Mouse (Mus musculus) granulocyte monocyte progenitor cell, adult 5-6 weeks (primary cell): ENCODE results near the gene Gm17349. TPM values are rescaled to one million over a fixed set of nuclear protein-coding genes. Genes with fewer than 3 reads are reported as not detected.

ENCODE experiments used
- ATAC-seq: replicated peaks from 2 replicates; pipeline ENCODE4 v1.8.0; 2016; ENCODE audit warnings: mild to moderate bottlenecking, moderate TSS enrichment, inconsistent platforms; ENCODE audit not compliant: poor library complexity, severe bottlenecking
- total RNA-seq, 2 experiments: library from RNA; stranded (forward) in 1 of 2; stranded (reverse) in 1 of 2; fragments of 200-712, 200-1000 nt in 1 of 2; fragments of >200 nt in 1 of 2; fragmentation: Nextera tagmentation in 1 of 2; gene quantifications; 2 replicates each; pipeline ENCODE4 v1.2.3; 2014 to 2017

Gm17349 gene
- total RNA-seq, 2 experiments from 2014 or later = not detected

DNA sequence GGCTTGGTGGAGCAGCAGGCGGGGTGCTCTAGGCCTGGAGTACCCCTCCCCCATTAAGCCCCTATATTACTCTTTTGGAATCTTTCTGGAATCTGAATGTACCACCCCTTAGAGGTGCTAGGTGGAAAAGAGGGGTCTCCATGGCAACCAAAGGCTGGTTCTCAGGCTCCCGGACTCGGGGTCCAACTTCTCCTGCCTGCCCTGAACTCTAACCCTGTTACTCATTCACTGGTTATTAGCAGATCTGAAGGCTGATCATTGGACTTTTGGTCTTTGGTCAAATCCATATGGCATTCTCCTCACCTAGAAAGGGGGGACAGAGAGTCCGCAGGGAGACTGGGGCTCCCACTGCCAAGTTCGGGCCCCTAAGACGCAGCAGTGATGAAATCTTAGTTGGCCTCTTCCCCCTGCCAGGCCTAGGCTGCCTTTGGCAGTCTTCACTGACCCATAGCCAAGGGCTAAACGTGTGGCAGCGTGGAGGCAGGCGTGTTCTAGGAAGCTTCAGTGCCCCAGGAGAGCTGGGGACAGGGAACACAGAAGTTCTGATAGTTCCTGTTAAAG, 13.3 kb upstream of the Gm17349 start:
- ATAC-seq = no peak

DNA sequence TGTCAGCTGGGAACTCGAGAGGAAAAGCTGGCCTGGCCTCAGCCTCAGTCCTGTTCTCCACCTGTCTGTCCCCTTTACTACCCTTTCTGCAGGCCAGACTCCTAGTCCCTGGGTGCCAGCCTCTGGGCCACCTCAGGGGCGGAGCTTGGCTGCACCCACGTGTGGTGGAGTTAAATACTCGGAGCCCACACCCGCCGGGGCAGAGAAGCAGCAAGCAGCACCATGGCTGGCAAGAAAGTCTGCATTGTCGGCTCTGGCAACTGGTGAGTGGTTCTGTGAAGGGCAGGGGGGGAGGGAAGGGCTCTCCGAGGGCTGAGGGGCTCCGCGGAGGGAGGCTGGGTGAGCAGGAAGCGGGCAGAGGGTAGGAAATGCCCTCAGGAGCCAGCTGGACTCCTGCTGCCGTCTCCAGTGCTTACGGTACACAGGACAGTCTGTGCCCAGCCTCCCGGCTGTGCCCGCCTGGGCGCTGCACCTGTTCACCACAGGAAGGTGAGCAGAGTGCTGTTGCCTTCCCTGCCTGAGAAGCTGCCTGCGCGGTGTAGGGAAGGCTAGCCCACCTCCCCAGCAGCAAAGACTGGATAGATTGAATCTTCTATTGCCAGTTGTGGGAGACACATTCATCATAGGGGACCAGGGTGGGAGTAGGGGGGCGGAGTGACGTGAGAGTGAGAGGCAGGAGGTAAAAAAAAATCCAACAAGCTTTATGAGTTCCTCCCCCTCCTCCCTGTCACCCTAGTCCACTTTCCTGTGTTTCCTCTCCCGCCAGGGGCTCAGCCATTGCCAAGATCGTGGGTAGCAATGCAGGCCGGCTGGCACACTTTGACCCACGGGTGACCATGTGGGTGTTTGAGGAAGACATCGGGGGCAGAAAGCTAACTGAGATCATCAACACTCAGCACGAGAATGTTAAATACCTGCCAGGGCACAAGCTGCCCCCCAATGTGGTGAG, 12.4 kb upstream of the Gm17349 start, which contains the start of gene Gpd1:
Gpd1 (plus strand) TSS at position 130 of the 949 bp plus-strand sequence.
- ATAC-seq = peak; percentile 40

DNA sequence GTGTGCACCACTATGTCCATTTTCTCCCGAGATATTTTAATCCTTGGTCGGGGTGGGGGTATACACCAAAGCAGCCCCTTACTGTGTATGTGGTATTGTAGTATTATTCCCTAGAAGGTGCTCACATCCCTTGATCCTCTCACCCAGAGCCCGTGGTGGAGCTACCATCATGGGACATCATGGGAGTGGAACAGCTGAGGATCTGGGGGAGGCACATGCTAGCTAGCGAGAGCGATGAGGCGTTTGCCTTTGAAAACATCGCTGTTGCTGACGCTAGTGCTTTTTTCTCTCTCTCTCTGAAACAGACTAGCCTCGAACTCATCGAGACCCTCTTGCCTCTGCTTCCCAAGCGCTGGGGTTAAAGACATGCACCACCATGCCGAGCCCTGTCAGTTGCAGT, 11.5 kb upstream of the Gm17349 start:
- no peak for ATAC-seq

DNA sequence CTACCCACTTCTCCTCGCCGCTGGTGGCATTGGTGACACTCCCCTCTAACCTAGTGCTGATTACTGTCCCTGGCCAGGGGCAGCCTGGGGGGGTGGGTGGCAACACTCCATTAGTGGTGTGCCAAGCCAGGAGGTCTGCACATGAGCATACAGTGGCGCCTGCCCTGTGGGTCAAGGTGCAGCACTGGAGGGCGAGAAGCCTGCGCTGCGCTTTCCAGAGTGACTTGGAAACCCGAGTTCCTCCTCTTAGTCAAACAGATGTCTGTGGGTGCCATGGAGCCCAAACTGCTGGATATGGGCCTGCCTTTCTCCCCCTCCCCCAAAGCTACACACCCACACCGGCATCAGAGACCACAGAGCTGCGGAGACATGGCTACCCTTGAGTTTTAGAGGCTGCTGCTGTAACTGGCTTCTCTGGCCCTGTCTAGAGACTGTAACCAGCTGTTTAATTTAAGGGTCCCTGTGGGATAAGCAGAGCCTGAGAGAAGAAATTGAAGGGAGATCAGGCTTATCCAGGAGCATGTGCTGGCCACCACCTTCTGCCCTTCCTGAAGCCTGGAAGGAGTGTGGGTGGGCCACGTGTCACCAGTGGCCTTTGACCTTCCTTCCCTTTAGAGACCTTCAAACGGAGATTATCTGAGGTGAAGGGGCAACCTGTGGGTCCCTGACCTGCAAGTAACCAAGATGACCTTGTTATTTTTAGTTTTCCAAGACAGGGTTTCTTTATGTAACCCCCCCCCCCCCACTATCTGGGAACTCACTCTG, 10.9 kb upstream of the Gm17349 start:
- ATAC-seq = no peak

DNA sequence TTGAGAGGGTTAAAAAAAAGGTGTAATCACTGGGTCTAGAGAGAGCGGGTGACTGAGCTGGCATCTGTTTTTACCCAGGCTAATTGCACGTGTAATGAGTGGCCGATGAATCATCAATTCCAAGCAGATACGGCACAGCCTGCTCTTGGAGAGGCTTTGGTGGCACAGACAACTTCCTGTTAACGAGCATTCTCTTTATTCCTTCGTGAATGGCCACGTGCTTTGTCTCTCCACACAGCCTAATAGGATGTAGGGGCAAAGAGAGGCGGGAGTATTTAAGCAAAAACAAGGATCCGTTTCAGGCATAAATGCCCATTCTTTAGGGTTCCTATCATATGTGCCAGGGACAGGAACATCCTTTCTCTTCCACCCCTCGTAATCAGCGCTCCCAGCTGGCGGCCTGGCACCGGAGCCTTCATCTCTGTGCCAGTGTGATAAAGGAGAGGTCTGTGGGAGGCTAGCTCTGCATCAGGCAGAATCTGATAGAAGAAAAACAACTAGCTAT, 10.1 kb upstream of the Gm17349 start:
- no peak for ATAC-seq

DNA sequence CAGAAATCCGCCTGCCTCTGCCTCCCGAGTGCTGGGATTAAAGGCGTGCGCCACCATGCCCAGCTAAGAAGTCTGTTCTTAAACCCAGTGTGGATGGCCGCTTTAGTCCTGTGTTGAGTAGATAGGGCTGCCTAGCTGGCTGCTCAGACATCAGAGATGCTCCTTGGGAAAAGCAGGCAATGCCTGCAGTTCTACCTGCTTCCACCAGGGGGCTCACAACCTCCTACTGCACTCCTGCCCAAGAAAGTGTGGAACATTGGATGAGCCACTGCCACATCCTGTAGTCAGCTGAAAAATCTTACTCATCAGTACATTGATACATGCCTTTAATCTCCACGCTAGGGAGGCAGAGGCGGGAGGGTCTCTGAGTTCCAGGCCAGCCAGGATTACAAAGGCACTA, 9.6 kb upstream of the Gm17349 start:
- ATAC-seq = peak; percentile 59

DNA sequence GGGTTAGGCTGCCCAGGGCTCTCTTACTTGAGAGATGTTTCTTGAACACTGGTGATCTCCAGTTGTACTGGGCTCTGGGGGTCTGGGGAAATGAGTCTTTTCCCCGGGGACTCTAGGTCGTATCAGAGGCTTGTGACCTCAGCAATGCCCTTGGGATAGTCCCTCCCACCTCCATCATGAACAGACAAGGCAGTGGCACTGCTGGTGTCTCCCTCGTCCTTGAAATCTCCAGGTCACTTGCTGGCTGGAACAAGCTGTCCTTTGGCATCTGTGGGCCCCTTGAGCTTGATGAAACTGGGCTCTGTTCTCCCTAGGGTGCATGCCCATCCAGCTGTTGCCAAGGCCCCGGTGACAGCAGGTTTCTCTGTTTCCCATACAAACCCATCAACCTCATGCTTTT, 8.9 kb upstream of the Gm17349 start:
- ATAC-seq = no peak

DNA sequence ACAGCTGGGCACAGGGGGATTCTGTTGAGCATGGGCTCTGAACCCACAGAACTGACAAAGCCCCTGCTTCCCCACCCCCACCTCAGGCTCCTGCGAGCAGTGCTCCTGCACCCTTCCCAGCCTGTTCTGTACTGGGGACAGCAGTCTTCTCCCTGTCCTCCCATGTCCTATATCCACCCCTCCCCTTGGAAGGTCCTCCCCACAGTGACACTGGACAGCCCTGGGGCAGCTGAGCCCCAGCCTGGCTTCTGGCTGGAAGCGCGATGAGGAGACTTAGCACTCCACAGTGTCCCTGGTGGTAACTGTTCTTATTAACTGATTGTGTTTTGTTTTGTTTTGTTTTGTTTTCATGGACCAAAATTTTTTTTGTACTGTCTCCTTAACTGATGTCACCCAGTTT, 8.3 kb upstream of the Gm17349 start:
- no peak for ATAC-seq

DNA sequence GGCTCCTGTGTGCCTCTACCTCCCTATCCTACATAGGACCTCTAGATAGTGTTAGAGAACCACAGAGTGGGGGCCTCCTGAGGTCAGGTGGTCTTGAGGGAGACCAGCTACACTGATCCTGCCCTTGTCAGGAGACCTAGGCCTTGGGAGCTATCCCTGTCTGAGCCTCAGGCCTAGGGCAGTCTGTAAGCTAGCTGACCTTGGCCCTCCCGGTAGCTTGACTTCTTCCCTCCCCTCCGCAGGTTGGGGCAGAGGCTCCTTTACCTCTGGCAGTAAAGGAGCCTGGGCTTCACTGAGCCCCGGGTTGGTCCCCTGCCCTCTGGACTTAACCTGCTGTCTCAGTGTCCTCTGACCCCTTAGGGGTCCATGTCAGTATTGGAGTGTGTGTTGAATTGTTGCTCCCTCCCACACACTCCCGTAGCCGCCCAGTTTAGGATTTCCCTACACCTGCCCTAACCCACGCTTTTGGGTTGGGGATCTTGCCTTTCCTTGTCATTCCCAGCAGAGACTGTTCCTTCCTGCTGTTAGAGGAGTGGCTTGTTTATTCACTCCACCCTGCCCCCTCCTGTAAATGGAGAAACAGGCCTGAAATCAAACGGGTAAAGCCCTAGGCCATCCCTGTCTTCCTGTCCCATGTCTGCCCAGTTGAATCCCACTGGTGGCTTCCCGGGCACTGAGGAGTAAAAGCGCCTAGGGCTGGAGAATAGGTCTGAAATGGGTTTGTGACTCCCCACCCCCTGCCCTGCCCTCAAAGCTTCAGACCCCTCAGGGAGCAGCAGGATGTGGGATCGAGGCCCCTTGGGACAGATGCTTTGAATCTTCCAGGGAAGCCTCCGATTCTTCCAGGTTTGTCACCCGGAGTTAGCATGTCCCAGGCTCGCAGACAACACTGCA, 7.6 kb upstream of the Gm17349 start:
- no peak for ATAC-seq

DNA sequence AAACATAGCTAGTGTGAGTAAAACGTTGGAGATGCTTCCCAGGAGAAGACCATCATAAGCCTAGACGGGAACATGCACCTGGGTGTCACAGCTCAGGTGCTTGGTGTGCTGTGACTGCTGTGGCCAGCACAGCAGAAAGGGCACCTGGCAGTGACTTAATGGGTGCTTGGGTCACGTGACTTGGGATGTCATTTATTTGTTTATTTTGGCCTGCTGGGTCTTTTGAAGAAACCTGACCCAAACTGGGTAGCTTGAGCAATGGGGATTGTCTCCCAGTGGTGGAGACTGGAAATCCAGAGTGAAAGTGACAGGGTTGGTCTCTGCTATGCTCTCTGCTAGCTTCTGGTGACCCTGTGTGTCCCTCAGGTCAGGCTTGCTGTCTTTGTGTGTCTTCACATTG, 6.2 kb upstream of the Gm17349 start:
- no peak for ATAC-seq

DNA sequence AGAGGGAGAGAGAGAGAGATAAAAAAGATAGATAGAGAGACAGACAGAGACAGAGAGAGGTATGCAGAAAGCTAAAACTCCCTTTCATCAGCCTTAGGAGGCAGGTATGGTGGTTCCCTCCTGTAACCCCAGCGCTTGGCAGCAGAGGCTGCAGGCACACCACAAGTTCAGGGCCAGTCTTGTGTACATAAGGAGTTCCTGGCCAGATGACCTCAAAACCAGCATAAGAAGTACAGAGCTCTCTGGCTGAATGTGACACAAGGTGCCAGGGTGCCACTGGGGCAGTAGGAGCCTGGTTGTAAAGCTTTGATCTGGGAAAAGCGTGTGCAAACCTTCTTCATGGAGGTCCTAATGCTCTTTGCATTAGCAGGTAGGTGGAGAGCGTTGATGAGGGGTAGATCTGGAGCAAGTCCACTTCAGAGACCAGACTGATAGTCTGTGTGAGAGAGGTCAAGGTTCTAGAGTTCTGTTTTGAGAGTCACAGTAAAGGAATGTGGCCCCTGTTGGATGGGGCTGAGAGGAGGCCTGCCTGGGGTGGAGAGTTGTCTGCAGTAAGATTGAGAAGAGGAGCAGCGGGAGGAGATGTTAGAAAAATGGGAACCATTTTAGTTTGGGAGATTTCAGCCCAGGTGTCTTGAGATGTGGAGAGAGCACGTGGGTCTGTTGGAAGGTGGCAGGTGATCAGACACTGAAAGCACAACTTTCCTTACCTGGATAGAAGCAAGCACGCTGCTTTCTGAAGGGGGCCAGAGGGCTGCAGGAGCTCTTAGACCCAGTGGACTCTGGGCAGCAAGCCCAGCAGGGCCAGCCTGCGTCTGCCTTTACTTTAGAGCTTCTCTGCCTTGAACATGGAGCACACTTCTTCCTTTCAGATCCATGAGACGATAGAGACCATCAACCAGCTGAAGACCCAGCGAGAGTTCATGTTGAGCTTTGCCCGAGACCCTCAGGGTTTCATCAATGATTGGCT, 5.2 kb upstream of the Gm17349 start:
- no peak for ATAC-seq

DNA sequence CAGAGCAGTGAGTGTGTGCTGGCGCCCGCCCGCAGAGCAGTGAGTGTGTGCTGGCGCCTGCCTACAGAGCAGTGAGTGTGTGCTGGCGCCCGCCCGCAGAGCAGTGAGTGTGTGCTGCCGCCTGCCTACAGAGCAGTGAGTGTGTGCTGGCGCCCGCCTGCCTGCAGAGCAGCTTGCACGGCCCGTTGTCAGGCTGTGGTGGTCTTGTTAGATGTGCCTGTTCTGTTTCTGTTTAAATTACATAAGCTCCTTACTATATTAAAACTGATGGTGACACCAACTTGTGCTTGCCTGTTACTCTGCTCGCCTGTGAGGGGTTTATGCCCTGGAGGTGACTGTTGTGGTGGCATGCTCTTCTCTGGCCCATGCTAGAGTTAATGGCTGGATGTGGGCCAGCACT, 2.9 kb upstream of the Gm17349 start:
- no peak for ATAC-seq

DNA sequence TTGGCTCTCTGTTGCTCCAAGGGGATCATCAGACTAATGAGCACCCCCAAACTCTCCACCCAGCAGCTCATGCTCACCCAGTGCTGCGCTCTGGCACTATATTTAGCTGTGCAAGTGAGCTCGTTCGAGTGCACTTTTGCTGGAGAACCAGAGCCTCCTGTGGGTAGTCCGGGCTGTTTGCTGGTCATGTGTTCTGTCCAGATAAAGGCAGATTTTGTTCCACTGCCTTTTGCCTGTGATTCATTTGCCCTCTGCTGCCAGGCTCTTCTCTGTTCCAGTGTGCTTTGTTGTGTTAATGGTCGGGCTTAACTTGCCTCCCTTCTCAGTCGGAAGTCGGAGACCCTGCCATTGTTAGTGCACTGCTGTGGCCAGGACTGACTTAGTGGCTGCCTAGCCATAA, 409 bp downstream of the Gm17349 start:
- ATAC-seq = no peak

DNA sequence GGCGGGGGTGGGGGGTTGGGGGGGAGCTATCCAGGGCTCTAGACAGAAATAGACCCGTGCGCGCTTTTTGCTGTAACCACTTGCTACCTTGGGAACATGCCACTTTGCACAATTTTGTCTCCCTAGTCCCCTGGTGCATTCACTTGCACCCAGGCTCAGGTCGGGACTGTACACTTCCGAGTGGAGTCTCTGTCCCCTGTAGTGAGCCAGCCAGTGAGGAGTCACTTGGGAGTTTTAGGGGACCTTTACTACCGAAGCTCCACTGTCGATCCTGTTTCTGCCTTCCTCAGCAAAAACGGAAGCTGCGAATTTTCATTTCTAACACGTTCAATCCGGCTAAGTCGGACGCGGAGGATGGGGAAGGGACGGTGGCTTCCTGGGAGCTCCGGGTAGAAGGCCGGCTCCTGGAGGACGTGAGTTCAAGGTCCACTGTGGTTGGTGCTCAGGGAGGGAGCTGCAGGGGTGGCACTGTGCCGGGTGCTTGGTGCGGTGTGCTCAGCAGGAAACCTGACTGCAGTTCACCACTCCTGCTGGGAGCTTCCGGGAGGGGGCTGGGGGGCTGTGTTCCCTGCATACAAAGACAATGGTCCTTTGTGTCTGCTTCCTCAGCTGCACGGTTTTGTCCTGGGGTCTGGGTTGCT, 1.1 kb downstream of the Gm17349 start:
- ATAC-seq = no peak

DNA sequence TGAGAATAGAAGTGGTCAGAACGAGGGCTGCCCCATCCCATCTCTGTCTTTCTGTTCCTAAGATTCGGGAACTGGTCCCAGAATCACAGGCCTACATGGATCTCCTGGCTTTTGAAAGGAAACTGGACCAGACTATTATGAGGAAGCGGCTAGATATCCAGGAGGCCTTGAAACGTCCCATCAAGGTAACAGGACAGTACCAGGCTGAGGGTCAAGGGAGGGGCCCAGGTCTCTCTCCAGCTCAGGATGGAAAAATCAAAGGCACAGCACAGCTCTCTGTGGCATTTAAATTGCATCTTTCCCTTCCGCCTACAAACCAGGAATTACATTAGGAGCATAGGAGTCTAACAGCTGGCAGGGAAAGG, 1.6 kb downstream of the Gm17349 start:
- no peak for ATAC-seq

DNA sequence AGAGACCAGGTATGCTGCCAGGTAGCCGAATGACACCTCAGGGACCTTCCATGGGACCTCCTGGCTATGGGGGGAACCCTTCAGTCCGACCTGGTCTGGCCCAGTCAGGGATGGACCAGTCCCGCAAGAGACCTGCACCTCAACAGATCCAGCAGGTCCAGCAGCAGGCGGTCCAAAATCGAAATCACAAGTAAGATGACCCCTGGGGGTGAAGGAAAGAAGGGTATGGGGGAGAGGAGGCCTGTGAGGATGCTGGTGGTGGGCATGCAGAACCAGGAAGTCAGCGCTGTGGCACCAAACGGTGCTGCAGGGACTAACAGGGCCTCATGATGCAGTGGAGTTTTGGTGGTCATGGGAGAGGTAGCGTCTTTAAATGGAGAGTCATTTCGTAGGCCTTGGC, 2.2 kb downstream of the Gm17349 start:
- ATAC-seq = no peak

DNA sequence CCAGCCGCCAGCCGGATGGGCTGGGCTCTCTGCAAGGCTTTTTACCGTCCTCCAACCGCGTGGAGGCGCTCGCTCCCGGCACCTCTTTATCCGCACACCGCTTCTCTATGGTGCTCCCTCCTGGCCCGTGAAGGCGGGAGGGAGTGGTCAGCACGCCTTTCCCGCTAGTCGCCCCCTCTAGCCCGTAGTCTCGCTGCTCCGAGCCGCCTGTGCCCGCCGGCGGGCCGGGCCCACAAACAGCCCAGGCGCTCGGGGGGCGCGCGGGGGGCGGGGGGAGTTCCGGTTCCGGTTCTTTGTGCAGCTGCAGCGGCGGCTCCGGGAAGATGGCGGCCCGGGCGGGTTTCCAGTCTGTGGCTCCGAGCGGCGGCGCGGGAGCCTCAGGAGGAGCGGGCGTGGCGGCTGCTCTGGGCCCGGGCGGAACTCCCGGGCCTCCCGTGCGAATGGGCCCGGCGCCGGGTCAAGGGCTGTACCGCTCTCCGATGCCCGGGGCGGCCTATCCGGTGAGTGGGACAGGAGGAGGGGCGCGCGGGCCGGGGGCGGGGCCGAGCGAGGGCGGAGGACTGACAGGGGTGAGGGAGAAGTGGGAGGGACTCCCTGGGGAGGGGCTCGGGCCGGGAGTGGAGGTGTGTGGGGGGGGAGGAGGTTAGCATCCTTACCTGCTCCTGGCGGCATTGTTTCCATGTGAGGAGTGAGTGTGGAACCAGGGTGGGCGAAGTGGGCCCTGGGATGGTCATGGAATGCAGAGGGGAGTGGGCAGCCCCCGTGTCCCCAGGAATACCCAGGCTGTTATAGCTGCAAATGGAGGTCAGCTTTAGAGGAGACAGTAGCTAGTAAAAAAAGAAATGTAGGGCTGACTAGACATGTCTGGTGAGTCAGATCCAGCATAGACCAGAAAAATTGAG, 3.0 kb downstream of the Gm17349 start, which contains the start of gene Smarcd1:
Smarcd1 (plus strand) TSS at position 131 of the 902 bp plus-strand sequence.
- ATAC-seq = peak; percentile 91
